Mouse (Mus musculus): ENCODE data around the gene Prmt9.

Gene Prmt9

DNA sequence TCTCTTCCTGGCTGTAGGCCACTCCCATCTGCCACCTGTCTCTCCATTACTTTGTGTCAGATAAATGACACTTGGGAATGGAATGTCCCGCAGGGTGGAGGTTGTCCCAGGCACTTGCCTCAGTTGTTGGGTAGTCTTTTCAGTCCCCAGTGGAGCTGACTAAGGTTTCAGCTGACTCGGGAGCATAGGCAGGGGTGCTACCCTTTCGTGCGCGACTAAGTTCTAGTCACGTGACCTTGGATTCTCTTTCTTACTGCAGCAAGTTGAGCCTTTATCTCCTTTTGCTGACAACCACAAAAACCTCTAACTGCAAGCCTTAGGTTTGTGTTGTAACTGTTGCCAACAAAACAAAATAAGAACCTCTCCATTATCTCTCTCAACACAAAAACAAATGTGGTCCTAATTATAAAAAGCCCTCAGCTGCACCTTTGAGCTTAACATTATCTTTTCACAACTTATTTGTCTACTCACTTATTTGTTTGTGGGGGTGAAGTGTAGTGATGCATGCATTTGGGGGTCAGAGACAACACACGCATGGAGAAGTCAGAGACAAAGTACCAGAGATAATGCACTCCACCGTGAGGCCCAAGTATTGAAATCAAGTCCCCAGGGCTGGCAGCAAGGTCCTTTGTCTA is 14.7 kb upstream of the Prmt9 start:
- DNase-seq (ENCODE audit: low spot score in 2 of 2): no peak

DNA sequence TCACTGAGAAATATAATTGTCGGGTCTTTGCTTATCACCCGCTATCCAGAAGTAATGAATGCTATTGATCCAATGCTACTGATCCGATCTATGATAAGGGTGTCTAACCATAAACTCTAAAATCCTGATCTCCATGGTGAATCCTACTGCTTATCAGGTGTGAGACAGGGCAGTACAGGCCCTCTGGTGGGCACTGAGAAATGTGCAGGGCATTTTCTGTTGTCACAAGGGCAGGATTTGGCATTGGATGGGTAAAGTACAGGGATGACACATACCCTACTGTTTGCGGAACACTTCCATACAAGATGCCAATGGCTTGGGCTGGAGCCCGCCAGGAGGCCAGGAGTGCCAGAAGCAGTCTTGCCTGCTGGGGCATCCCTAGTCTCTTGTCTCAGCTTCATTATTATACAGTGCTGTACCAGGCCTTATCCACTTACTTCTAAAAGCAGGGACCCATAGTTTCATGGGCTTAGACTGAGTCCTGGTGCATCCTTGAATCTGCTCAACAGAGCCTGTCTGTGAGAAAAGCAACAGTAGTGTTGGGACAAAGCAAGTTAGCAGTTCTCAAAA is 14.1 kb upstream of the Prmt9 start:
- DNase-seq (ENCODE audit: low spot score in 2 of 2): peak; percentile 48 to 64

DNA sequence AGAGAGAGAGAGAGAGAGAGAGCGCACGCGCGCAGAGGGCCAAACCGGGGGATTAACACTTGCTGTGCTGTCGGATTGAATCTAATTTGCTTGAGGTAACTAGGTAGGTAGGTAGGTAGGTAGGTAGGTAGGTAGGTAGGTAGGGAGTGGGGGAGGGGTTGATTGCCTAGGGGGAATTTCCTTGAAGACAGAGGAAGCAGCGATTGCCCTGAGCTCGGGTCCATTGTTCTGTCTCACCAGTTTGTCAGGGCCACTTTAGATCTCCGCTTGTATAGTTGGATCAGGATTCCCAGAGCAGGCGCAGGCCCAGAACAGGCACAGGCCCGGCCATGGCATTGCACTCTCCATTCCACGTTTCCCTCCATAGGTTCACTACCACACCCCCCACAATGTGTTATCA is 12.4 kb upstream of the Prmt9 start:
- no peak for DNase-seq (ENCODE audit: low spot score in 2 of 2)

DNA sequence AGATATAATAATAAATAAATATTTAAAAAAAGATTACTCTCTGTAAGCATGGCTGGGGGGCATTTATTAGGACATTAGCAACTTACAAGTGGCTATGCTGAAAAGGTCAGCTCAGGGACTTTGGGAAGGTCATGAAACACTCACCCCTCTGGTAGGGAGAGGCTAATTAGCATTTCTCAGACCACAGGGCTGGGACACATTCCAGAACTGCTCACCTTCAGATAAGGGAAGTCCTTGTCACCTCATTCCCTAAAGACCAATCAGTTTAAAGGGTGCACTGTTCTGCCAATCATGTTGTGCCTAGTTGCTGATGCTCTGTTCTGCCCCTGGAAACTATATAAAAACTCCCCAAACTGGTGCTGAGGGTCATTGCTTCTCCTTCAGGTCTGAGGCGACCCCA is 10.9 kb upstream of the Prmt9 start:
- DNase-seq (ENCODE audit: low spot score in 2 of 2): no peak

DNA sequence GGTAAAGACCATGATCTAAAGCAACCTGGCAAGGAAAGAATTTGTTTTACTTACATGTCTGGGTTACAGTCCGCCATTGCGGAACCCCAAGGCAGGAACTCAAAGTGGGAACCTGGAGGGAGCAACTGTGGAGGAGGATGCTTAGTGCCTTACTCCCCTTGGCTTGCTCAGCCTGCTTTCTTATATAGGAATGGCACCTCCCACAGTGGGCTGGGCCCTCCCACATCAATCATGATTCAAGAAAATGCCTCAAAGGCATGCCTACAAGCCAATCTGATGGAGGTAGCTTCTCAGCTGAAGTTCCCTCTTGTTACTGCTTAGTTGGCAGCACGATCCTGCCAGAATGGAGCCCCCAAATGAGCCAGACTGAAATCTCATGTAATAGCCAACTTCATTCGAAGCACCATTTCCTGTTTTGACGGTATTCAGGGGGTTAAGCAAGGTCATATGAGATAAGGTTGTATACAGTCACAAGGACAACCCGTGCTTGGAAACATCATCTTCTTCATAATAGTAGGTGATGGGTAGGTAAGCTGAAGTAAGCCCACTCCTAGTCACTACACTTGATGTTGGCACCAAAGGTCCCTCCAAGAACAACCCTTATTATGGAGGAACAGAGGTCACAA is 5.9 kb upstream of the Prmt9 start:
- DNase-seq (ENCODE audit: low spot score in 2 of 2): no peak

DNA sequence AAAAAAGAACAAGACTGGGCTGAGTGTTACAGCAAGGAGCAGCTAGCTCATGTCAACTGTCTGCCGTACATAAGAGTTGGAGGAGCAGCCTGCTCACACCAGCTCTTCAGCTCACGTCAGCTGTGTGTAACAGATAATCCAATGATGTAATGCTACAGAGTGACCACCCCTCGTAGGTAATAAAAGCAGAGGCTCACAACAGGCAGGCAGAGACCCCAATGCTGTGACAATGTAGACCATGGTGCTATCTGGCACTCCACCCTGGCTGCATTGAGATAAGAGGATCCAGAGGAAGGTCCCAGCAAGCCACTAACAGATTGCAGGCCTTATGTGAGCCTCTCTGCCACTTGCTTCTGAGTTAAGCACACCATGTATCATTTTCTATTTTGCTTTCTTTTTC is 4.8 kb upstream of the Prmt9 start:
- no peak for DNase-seq (ENCODE audit: low spot score in 2 of 2)

DNA sequence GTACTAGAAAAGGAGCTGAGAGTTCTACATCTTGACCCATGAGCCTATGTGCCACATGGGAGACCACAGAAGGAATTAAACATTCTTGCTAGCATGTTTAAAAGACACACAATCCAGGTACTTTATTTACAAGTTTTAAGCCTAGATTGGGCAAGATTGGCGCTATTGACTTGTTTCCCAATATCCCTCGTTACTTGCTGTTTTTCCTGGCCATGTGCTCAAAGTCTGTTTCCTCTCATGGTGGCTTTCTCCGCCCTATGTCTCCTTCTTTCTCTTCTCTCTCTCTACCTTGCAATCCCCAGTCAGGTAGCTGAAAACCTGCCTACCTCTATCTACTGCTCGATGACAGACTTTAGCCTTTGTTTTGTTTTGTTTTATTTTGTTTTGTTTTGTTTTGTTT is 3.6 kb upstream of the Prmt9 start:
- no peak for DNase-seq (ENCODE audit: low spot score in 2 of 2)

DNA sequence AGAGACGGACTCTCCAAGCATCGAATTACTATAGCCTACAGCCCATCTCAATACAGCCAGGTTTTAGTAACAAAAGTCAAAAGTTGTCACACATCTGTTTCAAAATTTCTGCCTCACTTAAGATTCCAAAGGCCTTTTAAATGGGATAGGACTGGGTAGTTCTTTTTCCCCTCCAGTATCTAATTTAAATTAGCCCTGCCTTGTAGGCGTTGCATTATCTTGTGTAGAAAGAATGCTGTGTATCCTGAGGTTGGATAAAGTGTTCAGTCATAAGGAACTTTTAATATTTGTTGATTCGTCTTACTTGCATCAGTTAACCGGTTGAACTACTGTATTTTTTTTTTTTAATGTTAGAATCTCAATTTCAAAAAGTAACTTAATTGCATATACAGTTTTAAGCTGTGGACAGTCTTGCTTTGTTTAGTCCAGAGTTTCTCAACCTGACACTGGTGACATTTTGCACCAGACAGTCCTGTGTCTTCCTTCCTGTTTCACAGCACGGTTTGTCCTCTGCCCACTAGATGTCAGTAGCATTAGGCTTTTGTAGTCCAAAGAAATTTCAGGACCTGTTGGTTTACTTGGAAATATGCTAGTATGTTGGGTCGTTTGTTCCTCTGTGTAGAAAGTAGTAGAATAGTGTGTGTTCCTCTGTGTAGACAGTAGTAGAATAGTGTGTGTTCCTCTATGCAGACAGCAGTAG is 834 bp downstream of the Prmt9 start:
- peak; percentile 32 to 36 for DNase-seq (ENCODE audit: low spot score in 2 of 2)

DNA sequence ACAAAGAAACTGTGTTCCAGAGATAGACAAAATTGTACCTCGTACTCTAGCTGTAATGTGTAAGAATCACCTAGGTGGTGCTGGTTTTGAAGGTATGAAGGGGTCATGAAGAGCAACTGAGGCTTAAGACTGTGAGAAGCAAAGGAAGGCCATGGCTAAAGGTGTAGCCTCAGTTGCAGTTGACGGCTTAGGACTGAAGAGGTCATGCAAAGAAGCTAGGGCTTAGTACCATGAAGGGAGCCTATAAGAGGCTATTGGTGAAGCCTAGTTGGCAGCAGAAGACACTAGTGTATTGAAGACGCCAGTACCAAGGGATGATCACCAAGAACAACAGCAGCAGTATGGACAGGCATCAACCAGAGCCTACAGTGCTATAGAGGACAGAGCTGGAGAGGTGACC is 3.3 kb downstream of the Prmt9 start:
- DNase-seq (ENCODE audit: low spot score in 2 of 2): no peak

DNA sequence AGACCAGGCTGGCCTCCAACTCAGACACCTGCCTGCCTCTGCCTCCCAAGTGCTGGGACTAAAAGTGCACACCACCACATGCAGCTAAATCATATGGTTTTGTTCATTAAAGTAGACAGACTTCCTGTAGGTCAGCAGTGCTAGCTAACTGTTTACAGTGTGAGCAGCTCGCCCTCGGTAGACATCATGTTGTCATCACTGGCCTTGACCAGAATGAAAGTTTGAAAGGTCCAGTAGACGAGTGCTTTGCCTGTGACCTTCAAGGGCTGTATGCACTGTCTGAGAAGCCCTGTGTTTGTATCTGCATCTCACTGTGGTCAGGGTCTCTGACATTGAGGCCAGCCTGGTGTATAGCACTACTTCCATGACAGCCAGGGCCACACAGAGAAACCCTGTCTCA is 12.2 kb downstream of the Prmt9 start:
- no peak for DNase-seq (ENCODE audit: low spot score in 2 of 2)

DNA sequence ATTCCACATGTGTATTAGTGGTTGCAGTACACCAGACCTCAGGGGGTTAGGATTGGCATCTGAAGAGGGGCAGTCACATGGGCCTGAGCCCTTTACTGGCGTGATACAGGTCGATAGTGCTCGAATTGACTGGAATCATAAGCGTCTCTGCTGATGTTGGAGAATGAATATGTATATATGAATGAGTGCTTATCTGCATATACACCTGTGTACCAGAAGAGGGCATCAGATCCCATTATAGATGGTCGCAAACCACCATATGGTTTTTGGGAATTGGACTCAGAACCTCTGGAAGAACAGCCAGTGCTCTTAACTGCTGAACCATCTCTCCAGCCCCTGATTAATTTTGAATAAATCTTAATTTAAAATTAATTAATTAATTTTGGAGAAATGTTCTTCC is 25.0 kb downstream of the Prmt9 start:
- DNase-seq (ENCODE audit: low spot score in 2 of 2): no peak

DNA sequence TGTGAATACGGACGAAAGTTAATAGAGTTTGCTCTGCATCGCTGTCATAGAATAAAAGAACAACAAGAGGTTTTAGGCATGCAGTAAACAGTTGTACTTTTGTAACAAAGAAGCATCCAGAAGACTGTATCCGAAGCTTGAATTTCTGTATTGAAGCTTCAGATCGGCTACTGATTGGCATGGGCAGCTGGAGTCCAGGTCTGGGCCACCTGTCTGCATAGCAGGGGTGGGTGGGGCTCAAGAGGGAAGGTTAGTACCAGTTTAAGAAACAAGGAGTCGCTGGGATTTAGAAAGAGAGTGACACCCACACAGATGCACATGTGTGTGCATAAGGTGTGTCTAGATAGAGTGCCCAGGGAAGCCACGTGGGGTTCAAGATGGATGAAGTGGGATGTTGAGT is 28.5 kb downstream of the Prmt9 start:
- no peak for DNase-seq (ENCODE audit: low spot score in 2 of 2)

DNA sequence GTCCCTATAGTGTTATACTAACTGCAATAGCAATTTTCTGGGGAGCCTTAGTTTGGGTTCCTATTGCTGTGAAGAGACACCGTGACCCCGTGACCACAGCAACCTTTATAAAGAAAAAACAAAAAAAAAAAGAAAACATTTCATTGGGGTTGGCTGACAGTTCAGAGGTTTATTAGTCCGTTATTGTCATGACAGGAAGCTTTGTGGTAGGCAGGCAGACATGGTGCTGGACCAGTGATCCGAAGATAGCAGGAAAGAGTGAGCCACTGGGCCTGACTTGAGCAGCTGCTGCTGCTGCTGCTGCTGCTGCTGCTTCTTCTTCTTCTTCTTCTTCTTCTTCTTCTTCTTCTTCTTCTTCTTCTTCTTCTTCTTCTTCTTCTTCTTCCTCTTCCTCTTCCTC is 35.0 kb downstream of the Prmt9 start:
- no peak for DNase-seq (ENCODE audit: low spot score in 2 of 2)

DNA sequence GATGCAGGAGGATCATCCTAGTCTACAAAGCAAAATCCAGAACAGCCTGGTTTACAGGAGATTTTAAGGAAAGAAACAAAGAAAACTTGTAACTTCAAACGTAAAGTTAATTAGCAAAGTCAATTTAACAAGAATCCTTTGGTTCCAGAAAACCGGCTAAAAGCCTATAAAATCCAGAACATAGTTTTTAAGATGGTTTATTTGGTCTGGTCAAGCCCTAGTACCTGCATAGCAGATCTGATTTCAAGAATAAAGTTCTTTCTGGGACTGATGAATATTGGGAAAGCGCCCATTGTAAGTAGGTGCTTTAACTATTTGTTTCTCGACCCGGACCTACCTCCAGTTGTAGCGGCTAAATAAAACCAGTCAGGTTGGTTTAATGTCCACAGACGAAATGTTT is 60.4 kb downstream of the Prmt9 start:
- DNase-seq (ENCODE audit: low spot score in 2 of 2): no peak

DNA sequence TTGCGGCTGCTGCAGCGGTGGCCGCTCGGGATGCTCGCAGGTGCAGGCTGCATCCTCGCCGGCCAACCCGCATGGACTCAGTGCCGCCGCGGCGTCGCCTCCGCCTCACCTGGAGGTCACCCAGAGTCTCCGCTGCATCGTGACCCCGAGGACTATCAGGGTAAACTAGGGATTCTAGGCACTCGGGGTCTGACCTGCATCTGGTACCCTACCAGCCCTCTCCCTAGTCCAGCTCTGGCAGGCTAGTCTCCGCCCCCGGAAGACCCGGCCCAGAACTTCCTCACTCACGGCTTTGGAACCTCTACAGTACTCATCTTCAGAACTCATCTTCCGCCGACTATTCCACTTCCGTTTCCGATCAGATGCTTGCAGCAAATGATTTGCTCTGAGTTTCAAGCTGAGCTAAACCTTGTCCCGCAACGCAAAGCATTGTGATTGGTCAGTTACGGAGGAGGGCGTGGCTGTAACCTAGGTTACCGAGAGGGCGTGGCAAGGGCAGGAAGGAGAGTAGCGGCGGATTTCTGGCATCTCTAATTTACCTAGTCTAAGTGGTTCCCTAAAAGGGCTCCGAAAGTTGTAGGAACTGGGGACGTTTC is 61.3 kb downstream of the Prmt9 start, which contains the start of gene Tmem184c:
Gene Tmem184c, minus strand, starts transcription at position 325 of the 596 bp plus-strand sequence.
- DNase-seq (ENCODE audit: low spot score in 2 of 2): peak; percentile 99

DNA sequence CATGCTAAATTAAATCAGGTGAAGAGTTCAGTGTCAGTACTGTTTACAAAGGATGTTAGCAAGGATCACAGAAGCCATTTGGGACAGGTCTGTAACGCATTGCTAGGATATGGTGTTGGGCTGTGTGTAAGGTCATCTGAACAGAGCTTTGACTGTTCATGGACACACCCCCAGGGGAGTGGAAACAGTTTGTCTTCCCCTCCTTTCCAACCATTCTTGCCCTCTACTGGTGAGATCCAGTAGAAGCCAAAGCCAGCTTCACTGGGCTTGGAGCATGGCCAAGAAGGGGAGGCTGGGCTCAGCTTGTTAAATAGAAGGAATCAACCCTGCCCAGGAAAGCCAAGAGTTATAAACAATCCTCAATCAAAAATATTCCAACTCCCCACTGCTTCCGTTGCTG is 68.7 kb downstream of the Prmt9 start:
- peak; percentile 29 to 48 for DNase-seq (ENCODE audit: low spot score in 2 of 2)

DNA sequence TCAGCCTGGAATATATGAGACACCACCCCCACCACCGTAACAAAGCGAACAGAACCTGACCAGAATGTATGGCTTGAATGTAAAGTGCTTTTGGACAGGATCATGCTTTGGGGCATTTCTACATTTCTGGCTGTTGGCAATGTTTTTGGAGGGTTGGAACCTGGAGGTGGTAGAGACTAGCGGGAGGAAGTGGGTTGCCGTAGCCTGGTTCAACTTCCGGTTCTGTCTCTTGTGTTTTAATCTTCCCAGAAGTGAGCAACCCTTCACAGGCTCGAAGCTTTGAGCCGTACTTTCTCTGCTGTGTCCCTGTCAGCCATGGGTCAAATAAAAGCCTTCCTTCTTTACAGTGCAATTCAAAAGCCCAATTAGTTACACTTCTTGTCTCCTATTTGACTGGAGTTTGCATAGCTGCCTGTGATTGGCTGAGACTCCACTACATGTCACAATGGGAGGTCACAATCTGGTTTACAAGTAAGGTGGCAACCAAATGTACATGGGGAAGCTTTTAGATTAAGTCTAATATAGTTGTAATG is 74.5 kb downstream of the Prmt9 start:
- no peak for DNase-seq (ENCODE audit: low spot score in 2 of 2)

DNA sequence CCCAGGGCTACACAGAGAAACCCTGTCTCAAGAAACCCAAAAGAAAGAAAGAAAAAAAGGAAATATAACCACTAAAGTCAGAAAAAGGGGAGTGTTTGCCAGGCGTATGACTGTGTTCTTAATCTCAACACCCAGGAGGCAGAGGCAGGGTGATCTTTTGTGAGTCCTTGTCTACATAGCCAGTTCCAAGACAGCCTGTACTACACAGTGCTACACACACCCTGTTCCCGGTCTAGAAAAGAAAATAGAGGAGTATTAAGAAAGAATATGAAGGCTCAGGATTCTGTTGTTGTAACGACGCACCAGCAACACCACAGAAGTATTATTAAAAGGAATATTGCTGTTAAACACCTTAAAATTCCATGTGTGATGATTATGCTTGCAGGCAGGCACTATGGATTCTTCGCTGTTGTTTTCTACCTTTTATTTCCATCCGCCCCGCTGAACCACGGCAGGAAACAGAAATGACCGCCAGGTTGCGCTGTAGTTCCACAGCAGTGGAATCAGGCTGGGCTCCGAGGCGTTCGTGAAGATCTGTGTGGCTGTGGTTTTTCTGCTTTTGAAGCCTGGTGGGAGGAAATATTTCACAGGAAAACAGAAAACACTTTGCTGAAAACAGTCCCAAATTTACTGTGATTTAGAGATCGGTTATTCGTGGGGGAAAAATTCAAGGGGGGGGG is 80.8 kb downstream of the Prmt9 start:
- peak; percentile 83 to 91 for DNase-seq (ENCODE audit: low spot score in 2 of 2)

DNA sequence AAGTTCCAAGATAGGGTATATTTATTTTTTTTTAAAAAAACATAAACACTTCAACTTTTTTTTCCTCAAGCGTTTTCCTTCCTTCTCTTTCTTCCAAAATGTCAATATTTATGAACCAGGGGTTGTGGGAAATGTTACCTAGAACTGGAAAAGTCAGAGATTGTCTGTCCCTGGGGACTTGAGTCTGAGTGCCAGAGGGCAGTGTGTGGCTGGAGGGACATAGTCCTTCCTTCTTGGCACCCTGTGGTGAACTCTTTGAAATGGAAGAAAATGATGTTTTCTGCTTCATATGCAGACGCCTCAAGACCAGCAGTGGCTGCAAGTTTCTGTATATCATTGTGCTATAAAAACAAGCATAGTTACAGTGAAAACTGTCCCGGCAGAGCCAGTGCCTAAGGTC is 81.5 kb downstream of the Prmt9 start:
- DNase-seq (ENCODE audit: low spot score in 2 of 2): no peak
